Mouse (Mus musculus) lung, postnatal 0 days (tissue): ENCODE results near the gene Mydgf. TPM values are rescaled to one million over a fixed set of nuclear protein-coding genes. Genes with fewer than 3 reads are reported as not detected.

Source experiments
- ATAC-seq: fragments of 200-750 bp; cut with Nextera tagmentation; 2 replicates; pipeline ENCODE4 v1.8.0; 2017; ENCODE audit warnings: moderate library complexity
- DNase-seq: peaks from one replicate; pipeline ENCODE4 v3.0.0-alpha.2; 2016; ENCODE audit warnings: low spot score
- H3K27ac ChIP-seq: fragments of 300-500 bp; sonication (generic); 2 replicates; pipeline ENCODE4 v1.5.1; 2014; ENCODE audit warnings: antibody characterized with exemption, mild to moderate bottlenecking, low read length, mixed read lengths
- H3K27me3 ChIP-seq: fragments of 300-500 bp; sonication (generic); replicated peaks from 2 replicates; pipeline ENCODE4 v1.6.1; 2014; ENCODE audit warnings: low read length, mixed read lengths; ENCODE audit not compliant: insufficient read depth
- H3K36me3 ChIP-seq: fragments of 300-500 bp; sonication (generic); 2 replicates; pipeline ENCODE4 v1.6.1; 2014; ENCODE audit warnings: low read length, mixed read lengths; ENCODE audit not compliant: insufficient read depth
- H3K4me1 ChIP-seq: fragments of 300-500 bp; sonication (generic); 2 replicates; pipeline ENCODE4 v1.6.1; 2014; ENCODE audit warnings: antibody characterized with exemption, low read depth, low read length, mixed read lengths; ENCODE audit not compliant: insufficient read depth
- H3K4me2 ChIP-seq: fragments of 300-500 bp; sonication (generic); replicated peaks from 2 replicates; pipeline ENCODE4 v1.6.1; 2014; ENCODE audit warnings: low read depth, mild to moderate bottlenecking, low read length, moderate library complexity, mixed read lengths
- H3K4me3 ChIP-seq: fragments of 300-500 bp; sonication (generic); 2 replicates; pipeline ENCODE4 v1.5.1; 2014; ENCODE audit warnings: low read depth, low read length
- H3K9ac ChIP-seq: fragments of 300-500 bp; sonication (generic); replicated peaks from 2 replicates; pipeline ENCODE4 v1.6.1; 2014; ENCODE audit warnings: low read depth, mild to moderate bottlenecking
- H3K9me3 ChIP-seq: fragments of 300-500 bp; sonication (generic); 2 replicates; pipeline ENCODE4 v1.6.1; 2016; ENCODE audit warnings: low read length, mixed read lengths
- CTCF ChIP-seq: IDR thresholded peaks from 2 replicates; pipeline ENCODE4 v1.5.1; 2016; ENCODE audit warnings: antibody characterized with exemption, mild to moderate bottlenecking
- EP300 ChIP-seq: IDR thresholded peaks from 2 replicates; pipeline ENCODE4 v1.6.1; 2016; ENCODE audit warnings: antibody characterized with exemption, mild to moderate bottlenecking, control low read depth
- WGBS: fragments of 180-500 bp; shearing (Covaris S2); extraction: QIAGEN DNeasy Blood & Tissue Kit; methylation state at CpG from one replicate; pipeline ENCODE4 v1.1.7; 2014; 5-methylcytosine and 5-hydroxymethylcytosine counted together
- polyA plus RNA-seq: library from polyadenylated mRNA; unstranded; fragments of >200 nt; fragmentation: Nextera tagmentation; extraction: Ambion mirVana; gene quantifications from 2 replicates; pipeline ENCODE4 v1.2.1, GENCODE M21; 2015

Mydgf gene
- polyA plus RNA-seq, 1 experiment from 2014 or later, result 71.2 TPM

GRCm38 (mm10) chr17:56169830-56170229, 13.9 kb downstream of the Mydgf start:
- Histone ChIP-seq H3K4me2 (no peak overlapping the region), H3K9me3 (no peaks in the 10 kb centered on the region), H3K4me1 (no peaks in the 10 kb centered on the region), H3K9ac (no peak overlapping the region), H3K27me3 (no peaks in the 10 kb centered on the region), H3K36me3 (no peaks in the 10 kb centered on the region), H3K4me3 (no peak overlapping the region), H3K27ac (0 out of 2 replicates have a peak overlapping the region, but pooled peaks have one; percentile 43)
- ATAC-seq (peak; percentile 60), DNase-seq (peak; percentile 32)
- WGBS, result 50% methylated on average over 6 of the region's 6 CpGs
- no peak for TF ChIP-seq CTCF
- no peak for TF ChIP-seq EP300

- Histone ChIP-seq H3K4me3 (no peak overlapping the region), H3K4me1 (peaks cover 10% of the 10 kb centered on the region; the same call in 1 of the 2 replicates), H3K36me3 (no peaks in the 10 kb centered on the region), H3K4me2 (no peak overlapping the region), H3K9ac (no peak overlapping the region), H3K27ac (no peak overlapping the region), H3K9me3 (no peaks in the 10 kb centered on the region), H3K27me3 (no peaks in the 10 kb centered on the region)
- DNase-seq (no peak), ATAC-seq (no peak)
- no peak for TF ChIP-seq EP300
- TF ChIP-seq CTCF, result no peak
- 57% methylated on average over 11 of the region's 11 CpGs for WGBS
These were observed 18.0 kb downstream of the Mydgf start for GRCm38 (mm10) chr17:56165671-56166070.

DNA sequence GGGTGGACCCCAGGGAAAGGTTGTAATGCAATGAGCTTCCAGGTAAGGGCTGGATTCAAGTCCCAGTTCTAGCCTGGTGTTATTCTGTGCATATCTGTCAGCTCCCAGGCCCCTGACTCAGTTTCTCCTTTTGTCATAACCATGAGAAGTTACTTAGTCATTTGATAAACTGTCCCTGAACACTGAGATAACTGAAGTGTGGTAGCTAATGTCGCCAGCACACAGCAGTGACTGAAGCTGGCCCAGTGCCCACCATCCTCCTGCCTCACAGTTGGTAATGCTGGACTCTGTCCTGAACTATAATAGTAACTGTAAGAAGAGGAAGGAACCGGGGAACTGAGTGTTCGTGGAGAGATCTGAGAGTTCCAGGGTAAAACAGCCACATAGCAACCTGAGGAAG, 19.2 kb downstream of the Mydgf start:
- no peak overlapping the region for H3K9ac ChIP-seq
- WGBS, result 67% methylated on average over 3 of the region's 3 CpGs
- no peak overlapping the region for H3K27ac ChIP-seq
- TF ChIP-seq EP300, result no peak
- TF ChIP-seq CTCF, result no peak
- H3K4me1 ChIP-seq, result peaks cover 10% of the 10 kb centered on the region; the same call in 1 of the 2 replicates
- no peaks in the 10 kb centered on the region for H3K36me3 ChIP-seq
- H3K4me2 ChIP-seq, result no peak overlapping the region
- ATAC-seq (no peak), DNase-seq (no peak)
- no peak overlapping the region for H3K4me3 ChIP-seq
- no peaks in the 10 kb centered on the region for H3K9me3 ChIP-seq
- H3K27me3 ChIP-seq, result no peaks in the 10 kb centered on the region

GRCm38 (mm10) chr17:56163523-56164102, 20.1 kb downstream of the Mydgf start:
- peaks cover 10% of the 10 kb centered on the region; the same call in 1 of the 2 replicates for H3K4me1 ChIP-seq
- DNase-seq (peak; percentile 51), ATAC-seq (0 out of 2 replicates have a peak, but pooled peaks have one; percentile 7)
- WGBS, result 45% methylated on average over 6 of the region's 6 CpGs
- no peak overlapping the region for H3K4me2 ChIP-seq
- no peaks in the 10 kb centered on the region for H3K36me3 ChIP-seq
- H3K4me3 ChIP-seq, result no peak overlapping the region
- H3K27ac ChIP-seq, result no peak overlapping the region
- TF ChIP-seq EP300 (no peak), CTCF (no peak)
- no peaks in the 10 kb centered on the region for H3K27me3 ChIP-seq
- H3K9me3 ChIP-seq, result no peaks in the 10 kb centered on the region
- H3K9ac ChIP-seq, result no peak overlapping the region

GRCm38 (mm10) chr17:56162231-56162774, 21.4 kb downstream of the Mydgf start, which contains the start of gene Tnfaip8l1:
Gene Tnfaip8l1 (plus strand): TSS chr17:56162477.
- Histone ChIP-seq H3K27ac (no peak within 1 kb of the TSS), H3K4me2 (peak within 1 kb of the TSS; percentile 54), H3K36me3 (no peaks in the 10 kb centered on the region), H3K9me3 (no peaks in the 10 kb centered on the region), H3K4me3 (peak within 1 kb of the TSS; percentile 28), H3K4me1 (peaks cover 10% of the 10 kb centered on the region; the same call in 1 of the 2 replicates), H3K9ac (no peak within 1 kb of the TSS), H3K27me3 (0 out of 2 replicates have a peak, but pooled peaks cover 2% of the 10 kb centered on the region)
- DNase-seq (peak; percentile 98), ATAC-seq (peak; percentile 99)
- no peak for TF ChIP-seq CTCF
- TF ChIP-seq EP300, result no peak
- 1% methylated on average over 30 of the region's 30 CpGs for WGBS

- ATAC-seq, result 0 out of 2 replicates have a peak, but pooled peaks have one; percentile 13
- H3K4me1 ChIP-seq, result peaks cover 10% of the 10 kb centered on the region; the same call in 1 of the 2 replicates
- TF ChIP-seq EP300 (no peak), CTCF (peak; percentile 92)
- no peaks in the 10 kb centered on the region for H3K36me3 ChIP-seq
- H3K4me3 ChIP-seq, result no peak overlapping the region
- no peak overlapping the region for H3K27ac ChIP-seq
- H3K27me3 ChIP-seq, result 0 out of 2 replicates have a peak, but pooled peaks cover 5% of the 10 kb centered on the region
- H3K9me3 ChIP-seq, result no peaks in the 10 kb centered on the region
- DNase-seq, result peak; percentile 76
- no peak overlapping the region for H3K4me2 ChIP-seq
- WGBS, result 2% methylated on average over 9 of the region's 9 CpGs
- no peak overlapping the region for H3K9ac ChIP-seq
These were observed 24.0 kb downstream of the Mydgf start for GRCm38 (mm10) chr17:56159729-56160128.
